Mouse (Mus musculus): Measurements from ENCODE around the gene AU021092. TPM values are rescaled to one million over a fixed set of nuclear protein-coding genes. Genes with fewer than 3 reads are reported as not detected.

Gene AU021092
- polyA plus RNA-seq (2012), result not detected in 2 replicates

GRCm38 (mm10) chr16:5222140-5222539 is at the start of gene AU021092:
AU021092 (minus strand) TSS chr16:5222299.

GRCm38 (mm10) chr16:5255779-5256496 is 33.8 kb upstream of the AU021092 start, which contains the start of gene Eef2kmt:
Eef2kmt (minus strand) TSS chr16:5255983.

GRCm38 (mm10) chr16:5233418-5234313 is 11.6 kb upstream of the AU021092 start, which contains the start of gene Alg1:
Alg1 (plus strand) TSS chr16:5233621.

GRCm38 (mm10) chr16:5203668-5204433 is 18.2 kb downstream of the AU021092 start, which contains the start of gene Nagpa:
Nagpa (minus strand) TSS chr16:5204012.

Other genes starting within 250 kb of the AU021092 start
- gene Sept12, start 224.4 kb downstream of the AU021092 start, polyA plus RNA-seq (2012), result 0.03 TPM in 1 of 2 replicates, not detected in the other
- not detected in 2 replicates for gene Smim22, start 215.0 kb downstream of the AU021092 start, polyA plus RNA-seq (2012)
- gene Rogdi, start 208.7 kb downstream of the AU021092 start, polyA plus RNA-seq (2012), result 111 and 130 TPM in 2 replicates
- 23.6 and 25.3 TPM in 2 replicates for gene Glyr1, start 172.4 kb downstream of the AU021092 start, polyA plus RNA-seq (2012)
- gene Ubn1, start 172.2 kb downstream of the AU021092 start, polyA plus RNA-seq (2012), result 20.0 and 22.6 TPM in 2 replicates
- gene Ppl, start 89.9 kb downstream of the AU021092 start, polyA plus RNA-seq (2012), result 0.02 TPM in 1 of 2 replicates, not detected in the other
- not detected in 2 replicates for gene Sec14l5, start 75.2 kb downstream of the AU021092 start, polyA plus RNA-seq (2012)
- gene Nagpa, start 18.3 kb downstream of the AU021092 start, polyA plus RNA-seq (2012), result 54.6 and 72.0 TPM in 2 replicates
- gene Alg1, start 11.3 kb upstream of the AU021092 start, polyA plus RNA-seq (2012), result 13.6 and 14.8 TPM in 2 replicates
- 3.7 and 3.8 TPM in 2 replicates for gene Eef2kmt, start 33.7 kb upstream of the AU021092 start, polyA plus RNA-seq (2012)